Mouse (Mus musculus): ENCODE measurements around the gene 6030498E09Rik. TPM values are rescaled to one million over a fixed set of nuclear protein-coding genes. Genes with fewer than 3 reads are reported as not detected.

Gene 6030498E09Rik
- not detected in 2 replicates for polyA plus RNA-seq (2015; fragmentation: Nextera tagmentation; extraction: Ambion mirVana)

DNA sequence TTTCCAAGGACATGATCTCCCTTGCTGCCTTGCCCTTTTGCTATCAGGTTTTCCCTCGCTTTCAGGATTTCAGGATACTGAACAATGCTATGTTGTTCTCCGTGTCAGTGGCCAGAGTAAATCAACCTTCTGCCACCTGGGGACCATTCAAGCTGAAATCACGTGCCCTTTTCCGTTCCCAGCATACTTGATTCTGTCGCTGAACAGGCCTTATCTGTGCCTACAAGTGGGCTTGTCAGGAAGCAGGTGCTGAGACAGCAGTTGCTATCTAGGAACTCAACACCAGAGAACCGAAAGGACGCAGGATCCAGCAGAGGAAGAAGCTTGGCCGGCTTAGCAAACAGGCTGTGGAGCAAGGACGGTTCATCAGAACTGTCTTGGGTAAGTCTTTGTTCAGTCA lies at the start of gene 6030498E09Rik:
TSS of gene 6030498E09Rik (plus strand) at position 194 of the 400 bp plus-strand sequence.
- Histone ChIP-seq H3K27me3 (no peaks in the 10 kb centered on the region), H3K4me1 (replicated peaks) (no peaks in the 10 kb centered on the region), H3K4me3 (no peak within 1 kb of the TSS), H3K9me3 (no peaks in the 10 kb centered on the region), H3K4me2 (no peak within 1 kb of the TSS), H3K36me3 (no peaks in the 10 kb centered on the region), H3K9ac (no peak within 1 kb of the TSS), H3K27ac (no peak within 1 kb of the TSS)
- ATAC-seq (ENCODE audit: low FRiP score): no peak
- 66% methylated on average over 9 of the region's 9 CpGs for WGBS

GRCm38 (mm10) chrX:38730081-38730480 lies 42.4 kb upstream of the 6030498E09Rik start:
- ATAC-seq (ENCODE audit: low FRiP score): no peak; the same call in 1 of the 2 replicates
- WGBS: 31% methylated on average over 5 of the region's 5 CpGs

DNA sequence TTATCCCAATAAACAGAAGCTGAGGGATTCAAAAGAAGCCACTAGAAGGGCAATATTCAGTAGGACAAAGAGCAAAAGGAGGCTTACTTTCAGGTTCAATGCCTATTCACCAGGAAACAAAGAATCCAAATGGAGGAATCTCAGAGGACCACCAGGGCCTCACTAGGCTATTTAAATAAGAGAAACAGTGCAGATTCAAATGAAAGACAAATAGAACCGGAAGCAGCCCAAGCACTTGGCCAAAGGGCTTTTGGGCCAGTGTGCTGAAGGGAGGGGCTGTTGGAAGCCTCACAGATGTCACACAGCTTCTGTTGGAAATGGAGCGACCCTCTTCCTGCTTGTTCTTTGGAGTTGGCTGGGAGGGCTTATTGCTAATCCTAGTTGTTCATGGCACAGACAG lies 41.8 kb upstream of the 6030498E09Rik start:
- H3K9ac ChIP-seq: no peak overlapping the region
- H3K27ac ChIP-seq: no peak overlapping the region
- no peaks in the 10 kb centered on the region for H3K36me3 ChIP-seq
- 31% methylated on average over 2 of the region's 2 CpGs for WGBS
- no peak overlapping the region for H3K4me3 ChIP-seq
- no peaks in the 10 kb centered on the region for H3K9me3 ChIP-seq
- H3K4me1 ChIP-seq (replicated peaks): peaks cover 2% of the 10 kb centered on the region; the same call in 1 of the 2 replicates
- no peak; the same call in 1 of the 2 replicates for ATAC-seq (ENCODE audit: low FRiP score)
- H3K27me3 ChIP-seq: no peaks in the 10 kb centered on the region
- H3K4me2 ChIP-seq: no peak overlapping the region

More at GRCm38 (mm10) chrX:38730081-38730480, 42.4 kb upstream of the 6030498E09Rik start:
- Histone ChIP-seq H3K27ac (no peak overlapping the region), H3K36me3 (no peaks in the 10 kb centered on the region), H3K27me3 (no peaks in the 10 kb centered on the region), H3K4me3 (no peak overlapping the region), H3K9me3 (no peaks in the 10 kb centered on the region), H3K9ac (no peak overlapping the region), H3K4me1 (replicated peaks) (peaks cover 2% of the 10 kb centered on the region; the same call in 1 of the 2 replicates), H3K4me2 (no peak overlapping the region)

DNA sequence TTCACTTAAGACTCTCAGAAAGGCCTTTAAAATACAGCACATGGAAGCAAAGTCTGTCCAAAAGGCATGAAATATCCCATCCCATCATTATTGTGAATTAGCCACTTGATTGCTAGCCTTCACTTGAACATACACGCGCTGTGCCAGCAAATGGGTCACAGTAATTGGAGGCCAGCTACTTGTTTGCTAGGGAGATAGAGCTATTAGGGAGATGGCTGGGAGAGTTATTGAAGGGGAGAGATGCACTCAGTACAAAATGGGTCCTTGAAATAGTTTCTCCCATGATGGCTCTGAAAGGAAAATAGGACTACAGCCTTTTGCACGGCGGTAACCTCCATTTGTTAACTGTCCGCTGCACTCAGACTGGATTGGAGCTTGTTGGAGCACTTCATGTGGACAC lies 38.8 kb upstream of the 6030498E09Rik start:
- peaks cover 2% of the 10 kb centered on the region; the same call in 1 of the 2 replicates for H3K4me1 ChIP-seq (replicated peaks)
- no peak overlapping the region for H3K4me2 ChIP-seq
- no peak for ATAC-seq (ENCODE audit: low FRiP score)
- H3K36me3 ChIP-seq: no peaks in the 10 kb centered on the region
- no peak overlapping the region for H3K4me3 ChIP-seq
- no peak overlapping the region for H3K27ac ChIP-seq
- H3K9me3 ChIP-seq: no peaks in the 10 kb centered on the region
- H3K27me3 ChIP-seq: no peaks in the 10 kb centered on the region
- no peak overlapping the region for H3K9ac ChIP-seq
- WGBS: 89% methylated on average over 5 of the region's 5 CpGs

- H3K4me2 ChIP-seq: no peak overlapping the region
- WGBS: 51% methylated on average over 13 of the region's 13 CpGs
- no peaks in the 10 kb centered on the region for H3K36me3 ChIP-seq
- H3K27me3 ChIP-seq: no peaks in the 10 kb centered on the region
- H3K4me1 ChIP-seq (replicated peaks): peaks cover 2% of the 10 kb centered on the region; the same call in 1 of the 2 replicates
- H3K27ac ChIP-seq: no peak overlapping the region
- H3K9ac ChIP-seq: no peak overlapping the region
- ATAC-seq (ENCODE audit: low FRiP score): no peak
- no peak overlapping the region for H3K4me3 ChIP-seq
- H3K9me3 ChIP-seq: no peaks in the 10 kb centered on the region
These were observed 37.3 kb upstream of the 6030498E09Rik start for GRCm38 (mm10) chrX:38734916-38735880.

DNA sequence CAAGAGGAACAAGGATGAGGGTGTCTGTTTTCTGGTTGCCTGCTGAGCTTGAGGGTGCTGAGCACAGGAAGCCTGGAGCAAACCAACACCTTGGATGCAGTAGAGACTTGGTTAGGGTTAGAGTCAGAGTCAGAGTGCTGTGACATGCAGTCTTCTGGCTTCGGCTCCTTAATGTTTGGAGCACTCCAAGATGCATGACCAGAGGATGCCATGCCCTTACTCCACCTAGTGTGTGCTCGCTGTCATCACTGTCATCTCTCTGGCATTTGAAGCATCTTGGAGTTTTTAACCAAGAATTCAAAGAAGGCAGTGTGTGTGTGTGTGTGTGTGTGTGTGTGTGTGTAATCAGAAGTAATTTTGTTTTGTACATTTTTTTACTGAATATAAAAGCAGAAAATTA lies 1.0 kb upstream of the 6030498E09Rik start:
- ATAC-seq (ENCODE audit: low FRiP score): no peak

DNA sequence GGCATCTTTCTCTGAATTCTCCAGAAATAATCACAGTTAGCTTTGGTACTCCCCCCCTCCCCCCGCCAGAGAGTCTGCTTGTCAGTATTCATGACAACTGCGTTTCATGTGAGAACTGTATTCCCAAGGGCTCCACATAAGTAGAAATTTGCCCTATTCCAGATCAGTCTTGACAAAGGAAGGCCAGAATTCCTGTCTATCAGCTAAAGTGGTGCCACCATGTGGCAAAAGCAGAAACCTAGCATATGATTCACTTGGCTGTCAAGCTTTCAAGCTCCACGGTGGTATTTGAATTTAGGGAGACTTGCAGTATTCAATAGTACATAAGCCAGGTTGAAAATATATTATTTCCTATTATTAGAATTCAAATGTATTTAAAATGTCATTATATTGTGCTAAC lies 585 bp upstream of the 6030498E09Rik start:
- ATAC-seq (ENCODE audit: low FRiP score): no peak
- Histone ChIP-seq H3K27ac (no peak overlapping the region), H3K36me3 (no peaks in the 10 kb centered on the region), H3K9me3 (no peaks in the 10 kb centered on the region), H3K4me2 (no peak overlapping the region), H3K27me3 (no peaks in the 10 kb centered on the region), H3K4me3 (no peak overlapping the region), H3K9ac (no peak overlapping the region), H3K4me1 (replicated peaks) (no peaks in the 10 kb centered on the region)
- WGBS: 42% methylated on average over 3 of the region's 3 CpGs

More for the DNA sequence above, 1.0 kb upstream of the 6030498E09Rik start:
- WGBS: 81% methylated on average over 2 of the region's 2 CpGs
- Histone ChIP-seq H3K27me3 (no peaks in the 10 kb centered on the region), H3K4me2 (no peak overlapping the region), H3K4me3 (no peak overlapping the region), H3K9ac (no peak overlapping the region), H3K4me1 (replicated peaks) (no peaks in the 10 kb centered on the region), H3K27ac (no peak overlapping the region), H3K36me3 (no peaks in the 10 kb centered on the region), H3K9me3 (no peaks in the 10 kb centered on the region)

- Histone ChIP-seq H3K4me1 (replicated peaks) (no peaks in the 10 kb centered on the region), H3K27ac (no peak overlapping the region), H3K9ac (no peak overlapping the region), H3K9me3 (no peaks in the 10 kb centered on the region), H3K4me2 (no peak overlapping the region), H3K4me3 (no peak overlapping the region), H3K27me3 (no peaks in the 10 kb centered on the region), H3K36me3 (no peaks in the 10 kb centered on the region)
- WGBS: 78% methylated on average over 3 of the region's 3 CpGs
- ATAC-seq (ENCODE audit: low FRiP score): no peak
These were observed 21.9 kb downstream of the 6030498E09Rik start for GRCm38 (mm10) chrX:38794373-38794772.

DNA sequence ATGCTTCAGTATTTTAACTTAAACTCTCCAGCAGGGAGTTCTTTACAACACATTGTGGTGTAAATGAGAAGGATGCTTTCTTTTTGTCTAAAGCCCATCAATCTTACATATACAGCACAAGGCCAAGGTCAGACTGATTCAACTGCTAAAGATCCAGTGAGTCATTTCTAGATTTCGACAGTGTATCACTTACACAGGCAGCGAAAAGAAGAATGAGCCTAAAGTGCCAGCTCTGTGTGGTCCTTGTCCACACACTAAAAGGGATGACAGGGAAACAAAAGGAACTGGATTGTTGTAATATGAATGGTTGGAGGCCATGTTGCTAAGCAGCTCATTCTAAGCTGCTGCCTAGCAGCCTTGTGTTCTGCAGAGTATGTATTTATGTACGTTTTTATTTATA lies 41.5 kb downstream of the 6030498E09Rik start:
- no peaks in the 10 kb centered on the region for H3K36me3 ChIP-seq
- H3K9me3 ChIP-seq: no peaks in the 10 kb centered on the region
- 28% methylated on average over 3 of the region's 3 CpGs for WGBS
- no peak overlapping the region for H3K4me2 ChIP-seq
- H3K27me3 ChIP-seq: no peaks in the 10 kb centered on the region
- H3K4me1 ChIP-seq (replicated peaks): no peaks in the 10 kb centered on the region
- H3K4me3 ChIP-seq: no peak overlapping the region
- H3K9ac ChIP-seq: no peak overlapping the region
- no peak for ATAC-seq (ENCODE audit: low FRiP score)
- H3K27ac ChIP-seq: no peak overlapping the region

GRCm38 (mm10) chrX:38816841-38817240 lies 44.4 kb downstream of the 6030498E09Rik start:
- Histone ChIP-seq H3K27me3 (no peaks in the 10 kb centered on the region), H3K9ac (no peak overlapping the region), H3K27ac (no peak overlapping the region), H3K9me3 (no peaks in the 10 kb centered on the region), H3K4me3 (no peak overlapping the region), H3K36me3 (no peaks in the 10 kb centered on the region), H3K4me1 (replicated peaks) (no peaks in the 10 kb centered on the region), H3K4me2 (no peak overlapping the region)
- WGBS: 72% methylated on average over 3 of the region's 3 CpGs
- no peak for ATAC-seq (ENCODE audit: low FRiP score)

DNA sequence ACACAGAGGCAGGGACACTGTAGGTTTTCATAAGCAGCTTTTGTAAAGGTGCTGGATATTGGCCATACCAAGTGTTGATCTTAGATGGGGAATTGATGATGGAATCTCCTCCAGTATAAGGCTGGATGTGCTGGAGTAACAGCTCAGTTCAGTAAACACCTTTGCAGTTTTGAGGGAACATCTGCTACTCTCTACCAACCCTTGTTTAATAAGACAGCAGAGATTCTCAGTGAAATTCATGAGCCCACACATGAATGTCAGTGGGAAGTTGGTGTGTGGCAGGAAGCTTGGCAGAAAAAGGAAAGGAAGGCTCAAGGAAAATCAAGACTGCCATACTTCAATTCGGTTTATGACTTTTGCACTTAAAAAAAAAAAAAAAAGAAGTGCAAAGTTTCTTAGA lies 186.1 kb downstream of the 6030498E09Rik start:
- H3K27ac ChIP-seq: no peak overlapping the region
- 78% methylated on average over 1 of the region's 1 CpGs for WGBS
- H3K4me3 ChIP-seq: no peak overlapping the region
- H3K4me2 ChIP-seq: no peak overlapping the region
- no peaks in the 10 kb centered on the region for H3K9me3 ChIP-seq
- no peak for ATAC-seq (ENCODE audit: low FRiP score)
- no peaks in the 10 kb centered on the region for H3K4me1 ChIP-seq (replicated peaks)
- H3K36me3 ChIP-seq: no peaks in the 10 kb centered on the region
- H3K27me3 ChIP-seq: no peaks in the 10 kb centered on the region
- no peak overlapping the region for H3K9ac ChIP-seq

- no peaks in the 10 kb centered on the region for H3K27me3 ChIP-seq
- H3K27ac ChIP-seq: no peak overlapping the region
- no peak overlapping the region for H3K9ac ChIP-seq
- H3K4me1 ChIP-seq (replicated peaks): no peaks in the 10 kb centered on the region
- ATAC-seq (ENCODE audit: low FRiP score): no peak
- H3K4me3 ChIP-seq: no peak overlapping the region
- H3K9me3 ChIP-seq: no peaks in the 10 kb centered on the region
- WGBS: 94% methylated on average over 5 of the region's 5 CpGs
- no peak overlapping the region for H3K4me2 ChIP-seq
- no peaks in the 10 kb centered on the region for H3K36me3 ChIP-seq
These were observed 223.8 kb downstream of the 6030498E09Rik start for GRCm38 (mm10) chrX:38996265-38996664.

Measured in hindbrain, embryonic 13.5 days (tissue).